Mouse (Mus musculus) G1E (cell line): ENCODE results near the gene Dock10.

Experiments
- CTCF ChIP-seq: IDR thresholded peaks from 2 replicates; pipeline ENCODE4 v1.5.1; 2012; ENCODE audit warnings: low read depth, low read length, inconsistent platforms, mixed read lengths
- GATA1 ChIP-seq: IDR thresholded peaks from 2 replicates; pipeline ENCODE4 v1.6.1; 2012; ENCODE audit warnings: borderline replicate concordance, low read length, inconsistent platforms, mixed read lengths
- GATA2 ChIP-seq: IDR thresholded peaks from 2 replicates; pipeline ENCODE4 v1.6.1; 2012; ENCODE audit warnings: low read depth, low read length, inconsistent platforms, borderline replicate concordance
- TAL1 ChIP-seq: conservative IDR thresholded peaks from 2 replicates; pipeline ENCODE4 v1.6.1; 2012; ENCODE audit warnings: low read depth, low read length, inconsistent platforms, mixed read lengths

- TF ChIP-seq CTCF, result no peak
- no peak for TF ChIP-seq TAL1
- TF ChIP-seq GATA2, result no peak
- no peak for TF ChIP-seq GATA1
Observed at GRCm38 (mm10) chr1:80806835-80807398, 48.6 kb upstream of the Dock10 start.
